Mouse (Mus musculus) hindbrain, embryonic 12.5 days (tissue): Measurements from ENCODE around the gene Zfp420. TPM values are rescaled to one million over a fixed set of nuclear protein-coding genes. Genes with fewer than 3 reads are reported as not detected.

ENCODE experiments used
- microRNA-seq: library from miRNA; unstranded; fragments of <30 nt; microRNA quantifications from one replicate; pipeline ENCODE4, GENCODE M21; 2017
- polyA plus RNA-seq: library from polyadenylated mRNA; unstranded; fragments of >200 nt; fragmentation: Nextera tagmentation; extraction: Ambion mirVana; gene quantifications from 2 replicates; pipeline ENCODE4 v1.2.1, GENCODE M21; 2016

Gene Zfp420
- polyA plus RNA-seq, 1 experiment from 2014 or later, result 14.6 TPM

Small RNAs within 50 kb of the gene (microRNA-seq; reads per million reads assigned to microRNA genes)
- gene Mir7668, result 0.81 reads per million

Other genes starting within 250 kb of the Zfp420 start
- gene Catsperg2, start 132.9 kb upstream of the Zfp420 start, polyA plus RNA-seq, result 0.09 and 0.23 TPM in 2 replicates
- 17.9 and 19.6 TPM in 2 replicates for gene Zfp84, start 91.4 kb upstream of the Zfp420 start, polyA plus RNA-seq
- 10.3 and 10.9 TPM in 2 replicates for gene Zfp30, start 76.0 kb upstream of the Zfp420 start, polyA plus RNA-seq
- 26.3 and 27.2 TPM in 2 replicates for gene Zfp790, start 43.9 kb upstream of the Zfp420 start, polyA plus RNA-seq
- 11.4 and 11.8 TPM in 2 replicates for gene Zfp940, start 6.3 kb upstream of the Zfp420 start, polyA plus RNA-seq
- gene Zfp27, start 46.6 kb downstream of the Zfp420 start, polyA plus RNA-seq, result 14.9 and 15.3 TPM in 2 replicates
- gene Zfp383, start 48.2 kb downstream of the Zfp420 start, polyA plus RNA-seq, result 7.0 and 8.5 TPM in 2 replicates
- 16.4 and 17.2 TPM in 2 replicates for gene Zfp74, start 94.1 kb downstream of the Zfp420 start, polyA plus RNA-seq
- gene Zfp568, start 124.0 kb downstream of the Zfp420 start, polyA plus RNA-seq, result 13.2 and 14.9 TPM in 2 replicates
- gene Zfp14, start 191.4 kb downstream of the Zfp420 start, polyA plus RNA-seq, result 7.1 and 7.2 TPM in 2 replicates
- gene Zfp82, start 212.9 kb downstream of the Zfp420 start, polyA plus RNA-seq, result 9.8 and 10.1 TPM in 2 replicates
- 0.80 and 0.82 TPM in 2 replicates for gene Gm26920, start 230.4 kb downstream of the Zfp420 start, polyA plus RNA-seq
- gene Zfp566, start 230.5 kb downstream of the Zfp420 start, polyA plus RNA-seq, result 13.7 and 16.2 TPM in 2 replicates
- 121 and 126 TPM in 2 replicates for gene Zfp260, start 234.8 kb downstream of the Zfp420 start, polyA plus RNA-seq